Comparison of ENCODE assay signal across 8 mouse cellular contexts in genomic region chr3:49756870-49757625, GRCm38 (mm10). TPM values are rescaled to one million over a fixed set of nuclear protein-coding genes. Genes with fewer than 3 reads are reported as not detected.
DNase-seq lines count a peak whose midpoint lies in the region; ATAC-seq and TF ChIP-seq lines count a peak whose summit lies in the region.

Pcdh18 (minus strand) TSS chr3:49757325.

- intact Hi-C loops in heart, postnatal 10 days (cut with DNase I), result loop anchor here (2.0 to 10.0 kb wide), 6 partner anchors 110 to 492 kb away; no protein-coding TSS in a partner anchor

- H3K27ac ChIP-seq in forebrain, embryonic 14.5 days (ENCODE audit: low read depth, low read length), result peak within 1 kb of the TSS; percentile 89
- H3K27ac ChIP-seq in lung, embryonic 15.5 days, result peak within 1 kb of the TSS; percentile 99

- no peaks in the 10 kb centered on the region for H3K36me3 ChIP-seq in E14TG2a.4 (ENCODE audit: insufficient read depth, low read length)
- H3K36me3 ChIP-seq in forebrain, embryonic 14.5 days (ENCODE audit: control insufficient read depth, insufficient read depth, low read length), result 0 out of 2 replicates have a peak, but pooled peaks cover 4% of the 10 kb centered on the region
- peaks cover 5% of the 10 kb centered on the region; the same call in 1 of the 2 replicates for H3K36me3 ChIP-seq in lung, embryonic 15.5 days

- WGBS in forebrain, embryonic 14.5 days, result under 1% methylated on average over 43 of the region's 43 CpGs
- WGBS in lung, embryonic 15.5 days, result under 1% methylated on average over 43 of the region's 43 CpGs

- peaks cover 12% of the 10 kb centered on the region for H3K4me1 ChIP-seq in E14TG2a.4 (replicated peaks; ENCODE audit: low read depth, low read length)
- H3K4me1 ChIP-seq in forebrain, embryonic 14.5 days (ENCODE audit: control insufficient read depth, insufficient read depth, low read length), result peaks cover 24% of the 10 kb centered on the region
- peaks cover 29% of the 10 kb centered on the region; the same call in 1 of the 2 replicates for H3K4me1 ChIP-seq in lung, embryonic 15.5 days

- TF ChIP-seq CTCF in E14TG2a.4 (conservative IDR thresholded peaks at IDR 0.05; ENCODE audit: low read length), result no peak

- peak within 1 kb of the TSS; percentile 72 for H3K9ac ChIP-seq in forebrain, embryonic 14.5 days (ENCODE audit: low read length)
- H3K9ac ChIP-seq in lung, embryonic 15.5 days, result peak within 1 kb of the TSS; percentile 76

- peak within 1 kb of the TSS; percentile 70 for H3K4me2 ChIP-seq in forebrain, embryonic 14.5 days (ENCODE audit: low read length)
- H3K4me2 ChIP-seq in lung, embryonic 15.5 days, result peak within 1 kb of the TSS; percentile 59

- DNase-seq in brain, embryonic 18.5 days (ENCODE audit: low read depth, low spot score), result peak; percentile 82
- DNase-seq in forebrain, embryonic 14.5 days (ENCODE audit: low spot score), result peak; percentile 94
- DNase-seq in heart, postnatal 10 days, result peak; percentile 89 to 90
- peak; percentile 88 to 93 for DNase-seq in kidney, postnatal 4 days
- DNase-seq in retina, postnatal 7 days (ENCODE audit: low read depth, low spot score), result peak; percentile 39

- peak; percentile 90 for ATAC-seq in forebrain, embryonic 14.5 days
- peak; percentile 92 for ATAC-seq in lung, embryonic 15.5 days (ENCODE audit: borderline replicate concordance, extremely low read depth, low FRiP score, low TSS enrichment)
- ATAC-seq in erythroid progenitor cell, adult 5-6 weeks (replicated peaks; ENCODE audit: low FRiP score, poor library complexity, severe bottlenecking), result no peak

- no peaks in the 10 kb centered on the region for H3K9me3 ChIP-seq in E14TG2a.4 (ENCODE audit: low read length)
- H3K9me3 ChIP-seq in forebrain, embryonic 14.5 days (replicated peaks; ENCODE audit: control insufficient read depth, low read length), result no peaks in the 10 kb centered on the region
- no peaks in the 10 kb centered on the region for H3K9me3 ChIP-seq in lung, embryonic 15.5 days

- peak within 1 kb of the TSS; percentile 72 for H3K4me3 ChIP-seq in E14TG2a.4 (replicated peaks; ENCODE audit: low read length)
- H3K4me3 ChIP-seq in forebrain, embryonic 14.5 days (ENCODE audit: low read depth, low read length), result peak within 1 kb of the TSS; percentile 58
- peak within 1 kb of the TSS; percentile 70 for H3K4me3 ChIP-seq in lung, embryonic 15.5 days

- peaks cover 33% of the 10 kb centered on the region for H3K27me3 ChIP-seq in E14TG2a.4 (ENCODE audit: insufficient read depth, low read length)
- no peaks in the 10 kb centered on the region for H3K27me3 ChIP-seq in forebrain, embryonic 14.5 days (replicated peaks; ENCODE audit: control insufficient read depth, insufficient read depth, low read length)
- H3K27me3 ChIP-seq in lung, embryonic 15.5 days, result no peaks in the 10 kb centered on the region

RNA-seq across cellular contexts. Expression of gene Pcdh18, which starts in this region (rescaled TPM):
- 23.8 and 26.1 TPM in 2 replicates for polyA plus RNA-seq in forebrain, embryonic 14.5 days (2014; fragmentation: Nextera tagmentation; extraction: Ambion mirVana)
- 10 to 100 TPM; 13.2 to 17.3 TPM for total RNA-seq in heart, postnatal 10 days (2021)
- 56.8 and 59.1 TPM in 2 replicates for polyA plus RNA-seq in lung, embryonic 15.5 days (2015; fragmentation: Nextera tagmentation; extraction: Ambion mirVana)
- total RNA-seq in erythroid progenitor cell, adult 5-6 weeks (2015; ENCODE audit: low replicate concordance), result 0.42 TPM in 1 of 2 replicates, not detected in the other
- 0.53 TPM in 1 of 2 replicates, not detected in the other for total RNA-seq in erythroid progenitor cell, adult 5-6 weeks (2017; ENCODE audit: low replicate concordance)

Comparison
In these comparisons a context has a peak if more than half of its experiments do, and no peak if none do; other contexts are left out.
1. RNA of gene Pcdh18 (total RNA-seq): 13.2 to 17.3 TPM in heart, postnatal 10 days; 0.42 to 0.53 TPM in erythroid progenitor cell, adult 5-6 weeks; every median in the first group is over 4 times any median in the second.
2. DNase-seq: peak in every context shown above with its lines; median percentile 94 in forebrain, embryonic 14.5 days; 90 in kidney, postnatal 4 days; 90 in heart, postnatal 10 days; 82 in brain, embryonic 18.5 days; 39 in retina, postnatal 7 days.
3. Peak in every context shown above with its lines, with median percentiles within 50 percentile points of each other: H3K4me3 ChIP-seq.